Mouse (Mus musculus) ES-Bruce4 (cell line): Measurements from ENCODE around the gene Gp9. TPM values are rescaled to one million over a fixed set of nuclear protein-coding genes. Genes with fewer than 3 reads are reported as not detected.

Source experiments
- H3K27ac ChIP-seq: 2 replicates; pipeline ENCODE4 v1.5.1; 2012; ENCODE audit warnings: low read length, inconsistent platforms; ENCODE audit not compliant: insufficient read depth
- H3K27me3 ChIP-seq: 2 replicates; pipeline ENCODE4 v1.6.1; 2012; ENCODE audit warnings: mild to moderate bottlenecking, low read length, inconsistent platforms; ENCODE audit not compliant: control insufficient read depth, poor library complexity, insufficient read depth, severe bottlenecking
- H3K36me3 ChIP-seq: 2 replicates; pipeline ENCODE4 v1.6.1; 2012; ENCODE audit warnings: inconsistent platforms, mild to moderate bottlenecking, low read length, moderate library complexity; ENCODE audit not compliant: control insufficient read depth, poor library complexity, insufficient read depth, severe bottlenecking
- H3K4me1 ChIP-seq: one replicate; pipeline ENCODE4 v1.8.1; 2011; ENCODE audit warnings: low read length; ENCODE audit not compliant: control insufficient read depth, insufficient read depth
- H3K4me3 ChIP-seq: 2 replicates; pipeline ENCODE4 v1.5.1; 2011; ENCODE audit warnings: low read depth, mild to moderate bottlenecking, low read length
- H3K9ac ChIP-seq: 2 replicates; pipeline ENCODE4 v1.6.1; 2012; ENCODE audit warnings: low read depth, mild to moderate bottlenecking, inconsistent platforms; ENCODE audit not compliant: poor library complexity, severe bottlenecking
- H3K9me3 ChIP-seq: replicated peaks from 2 replicates; pipeline ENCODE4 v1.6.1; 2012; ENCODE audit warnings: mild to moderate bottlenecking, low read length, inconsistent platforms; ENCODE audit not compliant: control insufficient read depth, poor library complexity, insufficient read depth, severe bottlenecking
- CTCF ChIP-seq: IDR thresholded peaks from one replicate; pipeline ENCODE4 v1.8.1; 2011; ENCODE audit warnings: low read depth, low read length
- EP300 ChIP-seq: IDR thresholded peaks from 2 replicates; pipeline ENCODE4 v1.6.1; 2011; ENCODE audit warnings: low read depth, low read length; ENCODE audit not compliant: insufficient read depth
- POLR2A ChIP-seq: IDR thresholded peaks from one replicate; pipeline ENCODE4 v1.8.1; 2011; ENCODE audit warnings: low read length; ENCODE audit not compliant: insufficient read depth
- polyA plus RNA-seq: library from polyadenylated mRNA; stranded (reverse); fragments of >200 nt; gene quantifications from 2 replicates; pipeline ENCODE4 v1.2.4, GENCODE M21; 2011; ENCODE audit warnings: low read depth; ENCODE audit not compliant: missing spikeins, insufficient read depth, insufficient read length

Gp9 gene
- polyA plus RNA-seq, 1 experiment, result not detected

- H3K36me3 ChIP-seq, result no peaks in the 10 kb centered on the region
- H3K4me1 ChIP-seq, result no peaks in the 10 kb centered on the region
- no peak overlapping the region for H3K4me3 ChIP-seq
- TF ChIP-seq EP300 (no peak), POLR2A (no peak), CTCF (no peak)
- no peak overlapping the region for H3K9ac ChIP-seq
- H3K27ac ChIP-seq, result no peak overlapping the region
- no peaks in the 10 kb centered on the region for H3K27me3 ChIP-seq
- H3K9me3 ChIP-seq, result no peaks in the 10 kb centered on the region
Observed at GRCm38 (mm10) chr6:87808521-87808920, 30.6 kb downstream of the Gp9 start.

- TF ChIP-seq EP300, result no peak
- no peak for TF ChIP-seq CTCF
- TF ChIP-seq POLR2A, result no peak
Observed at GRCm38 (mm10) chr6:87809144-87809543, 31.3 kb downstream of the Gp9 start.

GRCm38 (mm10) chr6:87809651-87810161 lies 31.8 kb downstream of the Gp9 start:
- no peak for TF ChIP-seq POLR2A
- no peak for TF ChIP-seq EP300
- TF ChIP-seq CTCF, result no peak
- Histone ChIP-seq H3K27ac (no peak overlapping the region), H3K9me3 (no peaks in the 10 kb centered on the region), H3K27me3 (no peaks in the 10 kb centered on the region), H3K4me3 (no peak overlapping the region), H3K9ac (no peak overlapping the region), H3K4me1 (no peaks in the 10 kb centered on the region), H3K36me3 (no peaks in the 10 kb centered on the region)

More at GRCm38 (mm10) chr6:87809144-87809543, 31.3 kb downstream of the Gp9 start:
- H3K27ac ChIP-seq, result no peak overlapping the region
- H3K9me3 ChIP-seq, result no peaks in the 10 kb centered on the region
- no peak overlapping the region for H3K4me3 ChIP-seq
- H3K9ac ChIP-seq, result no peak overlapping the region
- no peaks in the 10 kb centered on the region for H3K27me3 ChIP-seq
- H3K36me3 ChIP-seq, result no peaks in the 10 kb centered on the region
- no peaks in the 10 kb centered on the region for H3K4me1 ChIP-seq

- no peaks in the 10 kb centered on the region for H3K9me3 ChIP-seq
- H3K4me3 ChIP-seq, result peak overlapping the region; percentile 92; the same call in 1 of the 2 replicates
- no peak for TF ChIP-seq POLR2A
- no peak for TF ChIP-seq EP300
- no peak for TF ChIP-seq CTCF
- H3K9ac ChIP-seq, result no peak overlapping the region
- no peaks in the 10 kb centered on the region for H3K27me3 ChIP-seq
- no peak overlapping the region for H3K27ac ChIP-seq
- H3K4me1 ChIP-seq, result no peaks in the 10 kb centered on the region
- no peaks in the 10 kb centered on the region for H3K36me3 ChIP-seq
Observed at GRCm38 (mm10) chr6:87810311-87810710, 32.4 kb downstream of the Gp9 start.

GRCm38 (mm10) chr6:87810713-87811669 lies 33.1 kb downstream of the Gp9 start:
- no peak for TF ChIP-seq CTCF
- no peak for TF ChIP-seq POLR2A
- TF ChIP-seq EP300, result no peak
- H3K4me3 ChIP-seq, result peak overlapping the region; percentile 92
- peak overlapping the region; percentile 75 for H3K9ac ChIP-seq
- H3K36me3 ChIP-seq, result no peaks in the 10 kb centered on the region
- H3K9me3 ChIP-seq, result no peaks in the 10 kb centered on the region
- no peak overlapping the region for H3K27ac ChIP-seq
- H3K27me3 ChIP-seq, result no peaks in the 10 kb centered on the region
- no peaks in the 10 kb centered on the region for H3K4me1 ChIP-seq

- H3K9me3 ChIP-seq, result no peaks in the 10 kb centered on the region
- H3K36me3 ChIP-seq, result no peaks in the 10 kb centered on the region
- no peak for TF ChIP-seq POLR2A
- 0 out of 2 replicates have a peak, but pooled peaks have one; percentile 14 for TF ChIP-seq EP300
- no peak for TF ChIP-seq CTCF
- H3K4me3 ChIP-seq, result peak within 1 kb of the TSS; percentile 92
- H3K27ac ChIP-seq, result no peak within 1 kb of the TSS
- no peaks in the 10 kb centered on the region for H3K4me1 ChIP-seq
- no peaks in the 10 kb centered on the region for H3K27me3 ChIP-seq
- H3K9ac ChIP-seq, result peak within 1 kb of the TSS; percentile 75
Observed at GRCm38 (mm10) chr6:87811675-87812338, 33.9 kb downstream of the Gp9 start, which contains the start of gene Rab43. TSS of gene Rab43 (minus strand) at chr6:87812164.
